Mouse (Mus musculus) adrenal gland, adult 2 months (tissue): ENCODE measurements around the gene Abtb1. TPM values are rescaled to one million over a fixed set of nuclear protein-coding genes. Genes with fewer than 3 reads are reported as not detected.

Source experiments
- DNase-seq: peaks from one replicate; pipeline ENCODE4 v3.0.0; 2021
- long read RNA-seq: library from polyadenylated mRNA; stranded (forward); transcript quantifications from one replicate; pipeline ENCODE4 v2.0.0, GENCODE M21; 2021
- polyA plus RNA-seq: library from polyadenylated mRNA; depleted of rRNA; stranded (reverse); fragments of >200 nt; gene quantifications from 2 replicates; pipeline ENCODE4 v1.2.3, GENCODE M21; 2012; rRNA removed
- total RNA-seq, 2 experiments: library from RNA; stranded (reverse); gene quantifications; 2 replicates each; pipeline ENCODE4 v1.2.3; 2021

Abtb1 gene
- total RNA-seq (10 to 100 TPM; 18.0 to 25.8 TPM), polyA plus RNA-seq (119 and 120 TPM in 2 replicates)
- long read RNA-seq, transcript Abtb1-201 (12 exons, 1,845 nt): major isoform, 9 of 22 reads
- long read RNA-seq, partial matches to known transcripts: 1 of 22 reads
- long read RNA-seq, other reads (novel, unspliced or antisense): 12 of 22 reads

DNA sequence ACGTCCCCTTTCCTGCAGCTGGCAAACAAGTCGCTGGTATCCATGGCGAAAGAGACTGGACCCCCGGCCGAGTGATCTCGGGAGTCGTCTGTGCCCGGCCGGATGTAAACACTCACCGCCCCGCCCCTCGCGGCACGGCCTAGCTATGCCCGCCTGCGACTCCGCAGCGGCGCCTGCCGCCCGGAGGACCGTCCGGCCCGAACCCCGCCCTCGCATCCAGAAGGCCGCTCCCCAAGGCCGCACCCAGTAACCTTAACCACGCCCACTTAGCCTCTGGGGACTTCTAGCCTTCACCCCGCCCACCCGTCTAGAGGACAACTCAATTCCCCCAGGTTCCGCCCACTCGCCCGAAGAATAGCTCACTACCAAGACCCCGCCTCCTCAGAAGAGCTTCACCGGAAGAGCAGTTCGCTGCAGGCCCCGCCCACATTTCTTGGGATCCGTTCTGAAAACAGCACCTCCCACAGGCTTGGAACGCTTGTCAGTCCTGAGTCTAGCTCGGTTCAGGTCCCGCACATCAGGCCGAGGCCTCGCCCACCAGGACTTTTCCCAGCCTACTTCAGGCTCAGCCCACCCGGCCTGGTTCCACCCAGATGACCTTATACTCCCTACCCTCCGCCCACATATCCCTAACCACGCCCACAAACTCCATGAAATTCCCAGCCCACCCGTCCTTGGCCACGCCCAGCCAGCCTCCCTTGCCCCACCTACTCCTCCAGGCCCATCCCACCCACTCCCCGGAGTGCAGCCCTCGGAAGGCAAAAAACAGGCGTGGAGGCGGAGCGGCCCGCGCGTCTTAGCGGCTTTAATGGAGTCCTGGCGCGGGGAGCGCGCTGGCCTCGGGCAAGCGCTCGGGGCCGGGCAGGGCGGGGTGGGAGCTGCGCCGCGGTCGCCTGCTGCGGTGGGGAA lies at the start of gene Abtb1:
Gene Abtb1, minus strand, starts transcription at position 204 of the 909 bp plus-strand sequence.
- peak; percentile 100 for DNase-seq

DNA sequence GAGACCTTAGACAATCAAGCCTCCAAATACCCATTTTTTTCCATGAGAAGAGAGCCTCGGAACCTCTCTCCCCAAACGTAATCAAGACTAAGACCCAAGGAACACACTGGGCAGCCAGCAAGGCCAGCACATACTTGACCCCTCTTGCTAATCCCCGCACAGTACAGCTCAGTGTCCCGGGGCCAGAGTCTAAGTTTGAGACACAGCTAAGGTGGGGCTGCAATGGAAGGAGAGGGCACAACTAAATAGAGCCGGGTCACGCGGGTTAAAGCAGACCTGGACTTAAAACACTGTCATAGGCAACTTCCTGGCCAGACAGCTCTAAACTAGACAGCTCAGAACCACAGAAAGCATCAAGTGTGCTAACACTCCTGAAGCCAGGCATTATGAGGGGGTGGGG lies 49.0 kb upstream of the Abtb1 start:
- no peak for DNase-seq

- DNase-seq: peak; percentile 59
Observed at GRCm38 (mm10) chr6:88889410-88890042, 47.7 kb upstream of the Abtb1 start.

DNA sequence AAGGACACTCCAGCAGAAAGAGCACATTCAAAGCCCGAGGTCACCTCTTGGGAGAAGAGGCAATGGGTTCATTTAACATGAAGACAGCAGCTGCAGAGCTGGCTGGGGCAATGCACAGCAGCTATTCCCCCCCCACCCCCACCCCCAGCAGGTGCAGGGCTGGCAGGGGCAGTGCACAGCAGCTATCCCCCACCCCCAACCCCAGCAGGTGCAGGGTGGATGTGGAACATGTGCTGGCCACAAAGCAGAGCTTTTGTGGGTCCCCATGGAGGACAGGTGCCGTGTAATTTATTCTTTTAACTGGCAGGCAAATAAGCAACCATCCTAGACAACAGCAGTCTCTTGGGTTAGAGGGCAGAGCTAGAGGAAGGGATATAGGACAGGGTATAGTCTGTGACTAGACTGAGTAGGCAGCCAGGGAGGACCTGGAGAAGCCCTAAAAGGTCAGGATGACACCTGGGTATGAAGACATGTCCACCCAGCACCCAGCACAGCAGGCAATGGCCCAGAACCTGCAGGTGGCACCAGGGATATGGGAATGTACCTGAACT lies 44.7 kb upstream of the Abtb1 start:
- DNase-seq: no peak

DNA sequence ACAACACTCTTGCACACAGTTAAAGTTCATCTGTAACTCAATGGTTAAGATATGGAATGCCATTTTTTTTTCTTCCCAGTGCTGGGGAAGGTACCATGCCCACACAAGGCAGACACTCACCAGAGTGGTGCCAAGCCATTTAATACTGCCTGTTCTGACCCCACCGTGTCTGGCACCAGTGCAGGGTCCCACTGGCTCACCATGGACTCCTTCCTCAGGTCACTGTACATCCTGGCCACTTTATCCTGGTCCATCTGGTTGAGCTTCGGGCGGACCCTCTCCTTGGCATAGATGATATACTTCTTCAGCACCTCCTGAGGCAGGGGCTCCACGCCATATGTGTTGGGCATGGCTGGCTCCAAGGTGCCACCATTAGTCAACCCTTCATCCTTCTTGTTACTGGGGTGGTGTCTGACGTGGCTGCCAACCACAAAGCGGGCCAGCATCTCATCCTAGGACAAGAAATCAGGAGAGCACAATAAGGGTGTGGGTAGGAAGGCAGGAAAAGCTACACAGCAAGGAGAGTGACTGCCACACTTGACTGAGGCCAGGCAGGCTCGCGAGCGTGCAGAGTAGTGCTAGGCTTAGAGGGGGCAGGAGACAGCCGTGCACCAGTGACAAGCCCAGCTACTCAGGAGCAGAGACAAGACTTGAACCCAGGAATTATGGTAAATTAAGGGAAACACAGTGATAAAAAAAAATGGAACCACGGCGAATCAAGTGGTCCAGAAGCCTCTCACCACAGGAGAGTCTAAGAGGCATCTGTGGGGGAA lies 44.0 kb upstream of the Abtb1 start:
- no peak for DNase-seq

GRCm38 (mm10) chr6:88884690-88885089 lies 42.9 kb upstream of the Abtb1 start:
- no peak for DNase-seq

GRCm38 (mm10) chr6:88884195-88884594 lies 42.4 kb upstream of the Abtb1 start:
- no peak for DNase-seq

DNA sequence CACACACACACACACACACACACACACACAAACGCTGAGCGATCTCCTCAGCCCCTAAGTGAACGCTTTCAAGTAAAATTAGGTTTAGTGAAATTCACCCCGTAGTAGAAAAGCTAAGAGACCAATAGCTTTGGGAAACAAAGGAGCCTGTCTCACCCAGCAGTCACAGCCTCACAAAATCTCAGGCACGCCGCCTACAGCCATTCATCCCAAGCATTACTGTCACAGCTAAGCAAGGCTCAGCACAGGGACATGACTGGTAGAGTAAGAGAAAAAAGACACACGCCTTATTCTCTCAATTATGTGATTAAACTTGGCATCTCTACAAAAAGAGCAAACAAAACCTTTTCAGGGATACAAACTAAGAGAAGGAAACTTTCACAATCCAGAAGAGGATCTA lies 39.5 kb upstream of the Abtb1 start:
- no peak for DNase-seq

GRCm38 (mm10) chr6:88879471-88879870 lies 37.7 kb upstream of the Abtb1 start:
- no peak for DNase-seq

DNA sequence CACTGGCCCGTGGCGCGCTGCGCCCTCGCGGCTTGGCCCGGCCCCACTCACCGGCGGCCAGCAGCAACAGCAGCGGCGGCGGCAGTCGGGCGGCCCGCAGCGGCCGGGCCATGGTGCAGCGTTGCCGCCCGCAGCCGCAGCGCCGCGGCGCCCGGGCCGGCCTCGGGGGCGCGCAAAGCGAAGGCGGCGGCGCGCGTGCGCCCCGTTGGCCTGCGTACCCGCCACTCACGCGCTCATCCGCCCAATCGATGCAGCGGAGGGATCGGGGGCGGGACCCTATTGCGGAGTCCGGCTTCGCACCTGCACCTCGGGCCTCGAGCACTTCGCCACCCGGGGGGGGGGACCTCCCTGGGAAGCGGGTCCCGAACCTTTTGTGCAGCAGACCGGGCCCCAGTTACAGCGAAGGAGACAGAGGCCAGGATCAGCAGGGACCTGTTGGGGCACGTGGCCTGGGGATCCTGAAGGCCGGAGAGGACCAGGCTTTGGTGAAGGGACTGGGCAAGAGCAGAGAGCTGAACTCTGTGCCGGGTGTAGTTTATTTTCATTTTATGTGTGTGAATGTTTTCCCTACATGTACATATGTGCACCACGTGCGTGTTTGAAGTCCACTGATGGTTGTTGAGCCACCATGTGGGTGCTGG lies 33.2 kb upstream of the Abtb1 start, which contains the start of gene Podxl2:
Gene Podxl2, minus strand, starts transcription at position 177 of the 641 bp plus-strand sequence.
- peak; percentile 90 for DNase-seq

GRCm38 (mm10) chr6:88873965-88874867 lies 32.4 kb upstream of the Abtb1 start:
- DNase-seq: peak; percentile 25

DNA sequence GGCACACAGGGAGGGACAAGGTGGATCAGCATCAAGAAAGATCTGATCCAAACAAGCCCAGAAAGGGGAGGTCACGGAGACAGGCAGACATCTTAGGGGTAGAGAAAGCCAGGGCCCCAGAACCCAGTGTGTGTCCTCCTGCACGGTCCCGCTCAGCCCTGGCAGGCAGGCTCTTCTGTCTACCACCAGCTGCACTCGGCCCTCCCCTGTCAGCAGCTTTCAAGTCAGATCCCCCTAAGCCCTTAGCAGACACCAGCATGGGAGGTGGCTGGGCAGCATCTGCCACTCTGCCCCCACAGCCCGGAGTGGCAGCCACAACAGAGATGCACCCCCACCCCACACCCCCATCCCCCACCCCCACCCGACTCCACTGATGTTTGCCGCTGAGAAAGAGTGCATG lies 31.0 kb upstream of the Abtb1 start:
- DNase-seq: no peak

GRCm38 (mm10) chr6:88871546-88871945 lies 29.8 kb upstream of the Abtb1 start:
- DNase-seq: no peak

DNA sequence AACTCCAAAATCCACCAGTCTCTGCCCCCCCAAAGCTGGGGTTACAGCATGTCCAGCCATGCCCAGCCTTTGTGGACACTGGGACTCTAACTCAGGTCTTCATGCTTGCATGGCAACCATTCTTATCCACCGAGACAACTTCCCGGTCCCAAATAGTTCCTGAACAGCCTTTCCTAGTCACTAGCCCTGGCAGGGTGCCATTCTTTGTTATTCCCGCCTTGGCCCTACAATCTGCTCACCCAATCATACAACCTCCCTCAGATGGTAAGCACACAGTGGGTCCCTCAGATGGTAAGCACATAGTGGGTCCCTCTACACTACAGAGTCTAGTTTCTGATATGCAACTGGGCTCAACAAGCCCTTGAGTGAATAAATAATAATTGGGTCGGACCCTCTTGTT lies 28.8 kb upstream of the Abtb1 start:
- no peak for DNase-seq

DNA sequence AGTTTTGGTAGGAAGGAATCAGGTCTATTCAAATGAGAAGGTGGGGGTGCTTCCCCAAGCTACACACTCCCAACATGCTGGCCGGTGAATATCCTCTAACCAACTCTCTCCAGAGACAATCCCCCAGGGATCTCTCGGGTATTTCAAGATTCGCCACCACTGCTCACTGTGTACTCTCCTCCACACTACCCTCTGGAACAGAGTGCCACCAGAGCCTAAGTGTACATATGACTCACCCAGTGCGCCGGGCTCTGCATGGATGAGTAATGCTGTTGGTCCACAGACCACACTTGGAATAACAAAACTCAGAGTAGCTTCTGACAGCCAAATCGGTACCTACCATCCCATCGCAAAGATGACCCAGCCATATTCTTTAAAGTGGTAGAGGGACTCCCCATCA lies 27.7 kb upstream of the Abtb1 start:
- DNase-seq: peak; percentile 73

GRCm38 (mm10) chr6:88865704-88866103 lies 23.9 kb upstream of the Abtb1 start:
- DNase-seq: no peak

DNA sequence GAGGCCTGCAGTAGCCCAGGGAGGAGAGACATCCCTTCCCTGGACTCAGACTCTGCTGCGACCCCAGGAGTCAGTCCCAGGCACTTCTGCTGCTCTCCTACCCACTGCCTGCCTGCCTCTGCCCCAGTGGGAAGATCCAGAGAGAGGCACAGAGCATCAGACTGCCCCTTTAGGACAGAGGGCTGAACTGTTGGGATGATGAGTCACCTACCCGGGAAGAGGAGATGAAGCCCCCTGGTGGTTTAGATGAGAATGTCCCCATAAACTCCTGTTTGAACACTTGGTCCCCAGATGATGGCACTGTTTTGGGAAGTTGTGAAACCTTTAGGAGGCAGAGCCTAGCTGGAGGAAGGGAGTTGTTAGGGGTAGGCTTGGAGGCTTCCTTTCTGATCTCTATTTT lies 19.1 kb upstream of the Abtb1 start:
- peak; percentile 72 for DNase-seq

GRCm38 (mm10) chr6:88858341-88858740 lies 16.6 kb upstream of the Abtb1 start:
- no peak for DNase-seq

DNA sequence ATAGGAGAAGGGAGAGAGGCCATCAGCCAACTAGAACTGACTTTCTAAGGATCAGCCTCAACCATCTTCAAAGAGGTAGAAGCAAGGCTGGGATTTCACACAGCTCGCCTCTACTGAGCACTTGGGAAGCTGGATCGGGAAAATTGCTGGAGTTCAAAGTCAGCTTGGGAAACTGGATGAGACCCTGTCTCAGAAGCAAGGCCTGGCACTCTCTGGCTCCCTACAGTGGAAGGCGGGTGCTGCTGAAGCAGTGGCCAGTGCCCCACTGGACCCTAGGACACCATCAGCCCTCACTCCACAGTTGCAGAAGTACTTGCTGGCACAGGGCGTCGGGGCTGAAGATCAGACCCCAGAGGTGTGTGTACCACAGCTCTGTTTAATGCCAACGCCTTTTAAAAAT lies 16.0 kb upstream of the Abtb1 start:
- no peak for DNase-seq

DNA sequence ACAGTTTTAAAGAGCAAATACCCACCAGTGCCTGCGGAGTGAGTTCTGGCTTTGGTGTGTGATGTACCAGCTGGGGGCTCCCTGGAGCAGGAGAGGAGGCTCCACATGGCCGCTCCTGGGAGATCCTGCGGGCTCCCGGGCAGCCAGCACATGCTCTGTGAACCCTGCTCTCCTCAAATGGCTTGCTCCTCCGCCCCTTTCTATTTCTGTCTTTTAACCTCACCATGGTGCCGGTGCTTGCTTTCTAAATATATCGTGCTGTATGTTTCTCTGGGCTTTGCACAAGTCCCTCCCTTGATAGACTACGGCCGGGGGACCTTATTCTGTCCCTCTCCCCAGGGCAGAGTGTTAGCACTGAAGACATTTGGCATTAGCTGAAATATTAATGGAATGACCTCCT lies 15.5 kb upstream of the Abtb1 start:
- peak; percentile 64 for DNase-seq
